Mouse (Mus musculus) cerebellum, adult 2 months (tissue): Measurements from ENCODE around the gene Tedc1. TPM values are rescaled to one million over a fixed set of nuclear protein-coding genes. Genes with fewer than 3 reads are reported as not detected.

Experiments used
- DNase-seq, 2 experiments: peaks; one replicate each; pipeline ENCODE4 v3.0.0; 2021
- H3K27ac ChIP-seq: fragments of 200-500 bp; 2 replicates; pipeline ENCODE4 v1.5.1; 2012; ENCODE audit warnings: low read length, control low read depth, inconsistent platforms; ENCODE audit not compliant: insufficient read depth
- H3K27me3 ChIP-seq: fragments of 200-500 bp; 2 replicates; pipeline ENCODE4 v1.6.1; 2012; ENCODE audit warnings: inconsistent platforms, mild to moderate bottlenecking, low read length, moderate library complexity; ENCODE audit not compliant: control insufficient read depth, insufficient read depth
- H3K4me1 ChIP-seq: fragments of 200-500 bp; 2 replicates; pipeline ENCODE4 v1.6.1; 2011; ENCODE audit warnings: low read length; ENCODE audit not compliant: control insufficient read depth, insufficient read depth
- H3K4me3 ChIP-seq: fragments of 200-500 bp; replicated peaks from 2 replicates; pipeline ENCODE3; 2011; ENCODE audit warnings: mild to moderate bottlenecking, low read depth, low read length, control low read depth; ENCODE audit not compliant: insufficient read depth
- CTCF ChIP-seq: fragments of 200-500 bp; IDR thresholded peaks from 2 replicates; pipeline ENCODE4 v1.5.1; 2011; ENCODE audit warnings: low read depth, mild to moderate bottlenecking, control low read depth, low read length, moderate library complexity, borderline replicate concordance; ENCODE audit not compliant: insufficient read depth
- POLR2A ChIP-seq: fragments of 200-500 bp; IDR thresholded peaks from 2 replicates; pipeline ENCODE4 v1.6.1; 2011; ENCODE audit warnings: low read length, control low read depth, borderline replicate concordance; ENCODE audit not compliant: insufficient read depth
- WGBS: fragments of 180-500 bp; shearing (Covaris S2); methylation state at CpG from one replicate; pipeline ENCODE4 v1.1.7; 2018; 5-methylcytosine and 5-hydroxymethylcytosine counted together
- polyA plus RNA-seq: library from polyadenylated mRNA; depleted of rRNA; stranded (reverse); fragments of >200 nt; gene quantifications from 2 replicates; pipeline ENCODE4 v1.2.3, GENCODE M21; 2012

Tedc1 gene
- polyA plus RNA-seq, 1 experiment = 1.6 TPM

- DNase-seq = peak; percentile 59 to 70
- 4% methylated on average over 4 of the region's 4 CpGs for WGBS
- Histone ChIP-seq H3K4me3 (no peak overlapping the region), H3K27me3 (no peaks in the 10 kb centered on the region), H3K27ac (no peak overlapping the region), H3K4me1 (no peaks in the 10 kb centered on the region)
- no peak for TF ChIP-seq POLR2A
- TF ChIP-seq CTCF = no peak
These were observed 45.1 kb downstream of the Tedc1 start for GRCm38 (mm10) chr12:113201301-113201700.

GRCm38 (mm10) chr12:113202008-113202407, 45.8 kb downstream of the Tedc1 start:
- no peak overlapping the region for H3K27ac ChIP-seq
- no peaks in the 10 kb centered on the region for H3K4me1 ChIP-seq
- H3K27me3 ChIP-seq = no peaks in the 10 kb centered on the region
- no peak overlapping the region for H3K4me3 ChIP-seq
- TF ChIP-seq CTCF (no peak), POLR2A (no peak)
- DNase-seq = no peak

GRCm38 (mm10) chr12:113203522-113203921, 47.3 kb downstream of the Tedc1 start:
- WGBS = 86% methylated on average over 7 of the region's 7 CpGs
- Histone ChIP-seq H3K27me3 (no peaks in the 10 kb centered on the region), H3K4me3 (no peak overlapping the region), H3K27ac (no peak overlapping the region), H3K4me1 (no peaks in the 10 kb centered on the region)
- TF ChIP-seq CTCF (no peak), POLR2A (no peak)
- DNase-seq = no peak

- 79% methylated on average over 7 of the region's 7 CpGs for WGBS
- Histone ChIP-seq H3K27ac (no peak overlapping the region), H3K27me3 (no peaks in the 10 kb centered on the region), H3K4me3 (no peak overlapping the region), H3K4me1 (no peaks in the 10 kb centered on the region)
- no peak; the same call in 1 of the 2 replicates for TF ChIP-seq CTCF
- TF ChIP-seq POLR2A = no peak
- DNase-seq = no peak
These were observed 49.2 kb downstream of the Tedc1 start for GRCm38 (mm10) chr12:113205251-113205942.

GRCm38 (mm10) chr12:113207737-113208136, 51.5 kb downstream of the Tedc1 start:
- Histone ChIP-seq H3K27ac (no peak overlapping the region), H3K4me3 (no peak overlapping the region), H3K27me3 (no peaks in the 10 kb centered on the region), H3K4me1 (no peaks in the 10 kb centered on the region)
- 80% methylated on average over 6 of the region's 6 CpGs for WGBS
- no peak for TF ChIP-seq POLR2A
- no peak for DNase-seq

- no peak for DNase-seq
- Histone ChIP-seq H3K27me3 (no peaks in the 10 kb centered on the region), H3K27ac (no peak overlapping the region), H3K4me1 (no peaks in the 10 kb centered on the region), H3K4me3 (no peak overlapping the region)
- TF ChIP-seq CTCF = no peak
- TF ChIP-seq POLR2A = no peak
- 83% methylated on average over 17 of the region's 17 CpGs for WGBS
These were observed 54.6 kb downstream of the Tedc1 start for GRCm38 (mm10) chr12:113210586-113211378.

GRCm38 (mm10) chr12:113211772-113212171, 55.6 kb downstream of the Tedc1 start:
- 88% methylated on average over 5 of the region's 5 CpGs for WGBS
- no peak for TF ChIP-seq POLR2A
- TF ChIP-seq CTCF = no peak
- Histone ChIP-seq H3K27me3 (no peaks in the 10 kb centered on the region), H3K27ac (no peak overlapping the region), H3K4me3 (no peak overlapping the region), H3K4me1 (no peaks in the 10 kb centered on the region)
- DNase-seq = no peak
